8 mouse cellular contexts compared by ENCODE assay signal in genomic region chr6:114643716-114644115, GRCm38 (mm10). TPM values are rescaled to one million over a fixed set of nuclear protein-coding genes. Genes with fewer than 3 reads are reported as not detected.
DNase-seq lines count a peak whose midpoint lies in the region; ATAC-seq and TF ChIP-seq lines count a peak whose summit lies in the region.

No protein-coding gene starts in this region.

- ATAC-seq in kidney, embryonic 15.5 days (replicated peaks; ENCODE audit: low FRiP score) = no peak
- ATAC-seq in hindbrain, embryonic 14.5 days (ENCODE audit: low FRiP score) = no peak
- no peak for ATAC-seq in midbrain, embryonic 14.5 days (ENCODE audit: low FRiP score, low TSS enrichment)

- H3K4me1 ChIP-seq in kidney, embryonic 15.5 days = peaks cover 9% of the 10 kb centered on the region
- no peaks in the 10 kb centered on the region; the same call in 1 of the 2 replicates for H3K4me1 ChIP-seq in bone marrow, adult 2 months (ENCODE audit: control insufficient read depth, insufficient read depth, low read length)
- peaks cover 6% of the 10 kb centered on the region; the same call in 1 of the 2 replicates for H3K4me1 ChIP-seq in hindbrain, embryonic 14.5 days (replicated peaks; ENCODE audit: control insufficient read depth, insufficient read depth, low read length)
- H3K4me1 ChIP-seq in midbrain, embryonic 14.5 days (ENCODE audit: control insufficient read depth, insufficient read depth, low read length) = peaks cover 7% of the 10 kb centered on the region

- peak overlapping the region; percentile 83 for H3K4me2 ChIP-seq in kidney, embryonic 15.5 days
- H3K4me2 ChIP-seq in hindbrain, embryonic 14.5 days (replicated peaks) = peak overlapping the region; percentile 91
- peak overlapping the region; percentile 84 for H3K4me2 ChIP-seq in midbrain, embryonic 14.5 days (ENCODE audit: low read length)

- H3K27me3 ChIP-seq in kidney, embryonic 15.5 days = peaks cover 5% of the 10 kb centered on the region; the same call in 1 of the 2 replicates
- no peaks in the 10 kb centered on the region for H3K27me3 ChIP-seq in hindbrain, embryonic 14.5 days (ENCODE audit: control insufficient read depth, insufficient read depth, low read length)
- H3K27me3 ChIP-seq in midbrain, embryonic 14.5 days (ENCODE audit: control insufficient read depth, insufficient read depth, low read length) = no peaks in the 10 kb centered on the region

- H3K27ac ChIP-seq in kidney, embryonic 15.5 days = no peak overlapping the region
- peak overlapping the region; percentile 82 for H3K27ac ChIP-seq in bone marrow, adult 2 months (ENCODE audit: control insufficient read depth, insufficient read depth, low read depth, low read length, poor library complexity)
- H3K27ac ChIP-seq in hindbrain, embryonic 14.5 days = no peak overlapping the region
- H3K27ac ChIP-seq in midbrain, embryonic 14.5 days (replicated peaks; ENCODE audit: low read depth, low read length) = no peak overlapping the region

- no peaks in the 10 kb centered on the region for H3K9me3 ChIP-seq in kidney, embryonic 15.5 days (replicated peaks)
- H3K9me3 ChIP-seq in hindbrain, embryonic 14.5 days (ENCODE audit: control insufficient read depth, low read length) = no peaks in the 10 kb centered on the region
- H3K9me3 ChIP-seq in midbrain, embryonic 14.5 days (ENCODE audit: control insufficient read depth, low read length) = no peaks in the 10 kb centered on the region

- no peaks in the 10 kb centered on the region for H3K36me3 ChIP-seq in kidney, embryonic 15.5 days
- H3K36me3 ChIP-seq in hindbrain, embryonic 14.5 days (replicated peaks; ENCODE audit: control insufficient read depth, insufficient read depth) = no peaks in the 10 kb centered on the region
- H3K36me3 ChIP-seq in midbrain, embryonic 14.5 days (ENCODE audit: control insufficient read depth, insufficient read depth, low read length) = no peaks in the 10 kb centered on the region

- peak overlapping the region; percentile 72 for H3K4me3 ChIP-seq in kidney, embryonic 15.5 days (replicated peaks)
- peak overlapping the region; percentile 82 for H3K4me3 ChIP-seq in bone marrow, adult 2 months (replicated peaks; ENCODE audit: control insufficient read depth, low read depth, low read length)
- H3K4me3 ChIP-seq in hindbrain, embryonic 14.5 days (replicated peaks; ENCODE audit: low read length) = peak overlapping the region; percentile 71
- peak overlapping the region; percentile 74 for H3K4me3 ChIP-seq in midbrain, embryonic 14.5 days (replicated peaks; ENCODE audit: low read depth, low read length)

- TF ChIP-seq CTCF in bone marrow, adult 2 months (IDR thresholded peaks at IDR 0.05; ENCODE audit: control insufficient read depth, insufficient read depth, low read length) = no peak

- no peak for TF ChIP-seq POLR2A in bone marrow, adult 2 months (IDR thresholded peaks at IDR 0.05; ENCODE audit: borderline replicate concordance, control insufficient read depth, low read depth, low read length)

- H3K9ac ChIP-seq in kidney, embryonic 15.5 days = peak overlapping the region; percentile 50
- peak overlapping the region; percentile 71 for H3K9ac ChIP-seq in hindbrain, embryonic 14.5 days
- peak overlapping the region; percentile 62; the same call in 1 of the 2 replicates for H3K9ac ChIP-seq in midbrain, embryonic 14.5 days (replicated peaks; ENCODE audit: low read length)

- WGBS in kidney, embryonic 15.5 days = 45% methylated on average over 8 of the region's 8 CpGs
- WGBS in bone marrow, adult 2 months = 36% methylated on average over 8 of the region's 8 CpGs
- 44% methylated on average over 8 of the region's 8 CpGs for WGBS in hindbrain, embryonic 14.5 days
- 48% methylated on average over 8 of the region's 8 CpGs for WGBS in midbrain, embryonic 14.5 days

- no peak for DNase-seq in kidney, postnatal 10 days
- DNase-seq in hindbrain, embryonic 14.5 days (ENCODE audit: low spot score) = no peak
- no peak for DNase-seq in midbrain, embryonic 14.5 days
- no peak for DNase-seq in adrenal gland, postnatal 4 days (ENCODE audit: low spot score in 2 of 2)
- DNase-seq in urinary bladder, adult 2 months (ENCODE audit: low spot score) = no peak
- no peak for DNase-seq in right cerebral cortex, postnatal 4 days

RNA-seq across cellular contexts. Expression of gene Atg7, which starts 0.8 kb away (rescaled TPM):
- polyA plus RNA-seq in kidney, embryonic 15.5 days (2015; fragmentation: Nextera tagmentation; extraction: Ambion mirVana) = 21.3 and 23.4 TPM in 2 replicates
- 14.0 and 43.3 TPM in 2 replicates for polyA plus RNA-seq in bone marrow, adult 2 months (2011; ENCODE audit: insufficient read depth, insufficient read length, low replicate concordance, missing spikeins)
- 18.6 and 18.9 TPM in 2 replicates for polyA plus RNA-seq in hindbrain, embryonic 14.5 days (2014; fragmentation: Nextera tagmentation; extraction: Ambion mirVana)
- 18.3 and 18.4 TPM in 2 replicates for polyA plus RNA-seq in midbrain, embryonic 14.5 days (2014; fragmentation: Nextera tagmentation; extraction: Ambion mirVana)
- total RNA-seq in adrenal gland, postnatal 4 days (2021) = 10 to 100 TPM; 25.4 to 28.7 TPM
- polyA plus RNA-seq in urinary bladder, adult 2 months (2012; rRNA removed) = 21.5 and 24.3 TPM in 2 replicates
